Mouse (Mus musculus): ENCODE measurements around the gene Trim25. TPM values are rescaled to one million over a fixed set of nuclear protein-coding genes. Genes with fewer than 3 reads are reported as not detected.

The Trim25 gene
- polyA plus RNA-seq, 1 experiment from 2014 or later, result 23.5 TPM

DNA sequence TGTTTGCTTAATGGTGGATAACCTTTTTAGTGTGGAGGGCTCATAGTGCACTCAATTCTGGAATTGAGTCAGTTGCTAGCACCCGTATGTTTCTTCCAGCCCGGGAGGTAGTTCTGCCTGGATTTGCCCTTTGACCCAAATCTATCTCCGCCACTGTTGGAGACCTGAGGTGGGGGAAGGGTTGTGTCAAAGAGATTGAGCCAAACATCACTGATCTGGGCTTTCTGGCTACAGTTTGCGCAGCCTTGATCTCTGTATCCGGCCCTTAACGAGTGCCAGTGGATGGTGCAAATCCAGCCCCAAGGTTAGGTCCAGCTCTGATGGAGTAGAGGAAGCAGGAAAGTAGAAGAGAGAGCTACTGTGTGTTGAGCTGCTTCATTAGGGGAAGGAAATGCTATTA is 3.9 kb downstream of the Trim25 start:
- H3K9ac ChIP-seq (replicated peaks; ENCODE audit: low read depth), result no peak overlapping the region
- peak overlapping the region; percentile 23 for H3K4me3 ChIP-seq (ENCODE audit: low read depth, low read length)
- 17% methylated on average over 6 of the region's 6 CpGs for WGBS
- no peaks in the 10 kb centered on the region for H3K9me3 ChIP-seq (ENCODE audit: low read length)
- H3K4me2 ChIP-seq (replicated peaks; ENCODE audit: low read depth, low read length), result peak overlapping the region; percentile 87
- 0 out of 2 replicates have a peak, but pooled peaks cover 13% of the 10 kb centered on the region for H3K36me3 ChIP-seq (ENCODE audit: insufficient read depth, low read length)
- peak overlapping the region; percentile 43 for H3K27ac ChIP-seq (ENCODE audit: low read length)
- ATAC-seq, result no peak
- DNase-seq (ENCODE audit: low spot score), result no peak
- H3K4me1 ChIP-seq (ENCODE audit: insufficient read depth, low read depth, low read length), result peaks cover 16% of the 10 kb centered on the region; the same call in 1 of the 2 replicates
- H3K27me3 ChIP-seq (replicated peaks; ENCODE audit: insufficient read depth, low read length), result no peaks in the 10 kb centered on the region
- TF ChIP-seq EP300 (IDR thresholded peaks at IDR 0.05) (no peak), CTCF (IDR thresholded peaks at IDR 0.05) (no peak)

DNA sequence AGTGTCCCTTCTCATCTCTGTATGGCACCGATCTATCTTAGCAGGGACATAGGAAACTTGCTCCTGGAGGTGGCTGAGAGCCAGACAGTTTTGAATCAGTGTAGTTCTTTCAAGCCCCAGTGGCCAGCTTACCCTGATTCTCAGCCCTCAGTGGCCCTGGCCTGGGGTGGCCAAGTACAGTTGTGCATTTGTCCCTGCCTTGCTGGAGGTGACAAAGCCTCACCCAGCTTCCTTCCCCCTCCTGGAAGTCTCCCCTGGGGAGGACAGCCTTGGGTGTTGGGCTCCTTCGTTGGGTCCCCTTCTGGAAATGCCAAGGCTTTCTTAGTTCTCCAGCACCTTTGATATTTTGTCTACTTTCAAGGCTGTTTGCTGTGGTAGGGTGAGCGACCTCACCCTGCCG is 4.5 kb downstream of the Trim25 start:
- H3K27ac ChIP-seq (ENCODE audit: low read length), result no peak overlapping the region

DNA sequence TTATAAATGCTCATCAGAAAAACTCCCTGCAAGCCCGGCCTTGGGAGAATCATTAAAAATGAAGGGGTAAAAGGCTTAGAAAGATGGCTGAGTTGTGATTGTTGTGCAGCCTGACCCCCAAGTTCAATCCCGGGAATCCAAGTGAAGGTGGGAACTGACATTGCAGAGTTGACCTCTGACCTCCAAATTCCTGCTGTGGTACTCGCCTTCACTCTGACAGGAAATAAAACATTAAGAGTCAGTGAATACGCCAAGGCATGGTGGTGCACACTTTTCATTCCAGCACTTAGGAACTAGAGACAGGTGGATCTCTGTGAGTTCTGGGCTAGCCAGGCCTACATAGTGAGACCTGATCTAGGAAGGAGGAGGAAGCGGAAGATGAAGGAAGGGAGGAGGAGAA is 6.3 kb downstream of the Trim25 start:
- DNase-seq (ENCODE audit: low spot score), result no peak
- Histone ChIP-seq H3K9me3 (ENCODE audit: low read length) (no peaks in the 10 kb centered on the region), H3K9ac (replicated peaks; ENCODE audit: low read depth) (no peak overlapping the region), H3K27ac (ENCODE audit: low read length) (no peak overlapping the region), H3K36me3 (ENCODE audit: insufficient read depth, low read length) (peaks cover 27% of the 10 kb centered on the region; the same call in 1 of the 2 replicates), H3K4me1 (ENCODE audit: insufficient read depth, low read depth, low read length) (peaks cover 14% of the 10 kb centered on the region; the same call in 1 of the 2 replicates), H3K4me2 (replicated peaks; ENCODE audit: low read depth, low read length) (no peak overlapping the region), H3K4me3 (ENCODE audit: low read depth, low read length) (no peak overlapping the region), H3K27me3 (replicated peaks; ENCODE audit: insufficient read depth, low read length) (no peaks in the 10 kb centered on the region)
- no peak for TF ChIP-seq CTCF (IDR thresholded peaks at IDR 0.05)
- TF ChIP-seq EP300 (IDR thresholded peaks at IDR 0.05), result no peak
- 55% methylated on average over 5 of the region's 5 CpGs for WGBS
- ATAC-seq, result no peak

More for the DNA sequence above, 4.5 kb downstream of the Trim25 start:
- H3K4me3 ChIP-seq (ENCODE audit: low read depth, low read length), result no peak overlapping the region
- WGBS, result 40% methylated on average over 4 of the region's 4 CpGs
- no peak for ATAC-seq
- no peak for DNase-seq (ENCODE audit: low spot score)
- 0 out of 2 replicates have a peak, but pooled peaks cover 16% of the 10 kb centered on the region for H3K36me3 ChIP-seq (ENCODE audit: insufficient read depth, low read length)
- peaks cover 16% of the 10 kb centered on the region; the same call in 1 of the 2 replicates for H3K4me1 ChIP-seq (ENCODE audit: insufficient read depth, low read depth, low read length)
- no peaks in the 10 kb centered on the region for H3K9me3 ChIP-seq (ENCODE audit: low read length)
- TF ChIP-seq EP300 (IDR thresholded peaks at IDR 0.05) (no peak), CTCF (IDR thresholded peaks at IDR 0.05) (no peak)
- peak overlapping the region; percentile 87 for H3K4me2 ChIP-seq (replicated peaks; ENCODE audit: low read depth, low read length)
- H3K9ac ChIP-seq (replicated peaks; ENCODE audit: low read depth), result no peak overlapping the region
- no peaks in the 10 kb centered on the region for H3K27me3 ChIP-seq (replicated peaks; ENCODE audit: insufficient read depth, low read length)

DNA sequence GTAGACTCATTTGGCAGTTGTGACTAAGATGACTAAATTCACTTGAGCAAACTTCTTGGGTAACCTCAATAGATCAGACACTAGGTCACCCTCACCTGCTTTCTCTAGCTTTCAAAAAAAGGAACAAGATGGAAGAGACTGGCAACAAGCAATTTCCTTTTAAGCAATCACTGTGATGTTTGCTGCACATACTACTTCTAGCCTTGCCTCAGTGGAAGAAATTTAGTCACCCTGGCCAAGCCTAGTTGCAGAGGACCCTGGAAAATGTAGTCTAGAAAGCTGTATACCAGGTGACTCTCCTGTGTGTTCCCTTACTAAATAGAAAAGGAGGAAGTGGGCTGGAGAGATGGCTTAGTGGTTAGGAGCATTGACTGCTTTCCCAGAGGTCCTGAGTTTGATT is 7.2 kb downstream of the Trim25 start:
- Histone ChIP-seq H3K27ac (ENCODE audit: low read length) (no peak overlapping the region), H3K36me3 (ENCODE audit: insufficient read depth, low read length) (peaks cover 35% of the 10 kb centered on the region), H3K9me3 (ENCODE audit: low read length) (no peaks in the 10 kb centered on the region), H3K4me1 (ENCODE audit: insufficient read depth, low read depth, low read length) (peaks cover 11% of the 10 kb centered on the region; the same call in 1 of the 2 replicates), H3K27me3 (replicated peaks; ENCODE audit: insufficient read depth, low read length) (no peaks in the 10 kb centered on the region), H3K4me3 (ENCODE audit: low read depth, low read length) (no peak overlapping the region), H3K4me2 (replicated peaks; ENCODE audit: low read depth, low read length) (no peak overlapping the region), H3K9ac (replicated peaks; ENCODE audit: low read depth) (no peak overlapping the region)
- ATAC-seq (no peak), DNase-seq (ENCODE audit: low spot score) (no peak)
- TF ChIP-seq CTCF (IDR thresholded peaks at IDR 0.05) (no peak), EP300 (IDR thresholded peaks at IDR 0.05) (no peak)

DNA sequence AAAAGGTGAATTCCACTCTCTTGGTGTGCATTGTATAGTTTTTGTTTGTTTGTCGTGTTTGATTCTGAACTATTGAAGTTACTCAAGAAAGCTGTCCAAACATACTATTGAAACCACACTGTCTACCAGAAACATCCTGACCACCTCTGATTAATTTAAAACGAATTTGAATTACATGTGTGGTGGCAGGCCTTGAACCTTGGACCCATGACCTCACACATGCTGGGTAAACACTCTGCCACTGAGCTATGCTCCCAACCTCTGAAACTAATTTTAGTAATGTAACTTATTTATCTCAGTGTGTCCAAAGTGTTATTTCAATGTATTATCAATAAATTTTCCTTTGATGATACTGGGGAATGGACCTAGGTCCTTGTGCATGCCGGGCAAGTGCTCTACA is 8.4 kb downstream of the Trim25 start:
- WGBS, result 86% methylated on average over 3 of the region's 3 CpGs
- Histone ChIP-seq H3K9ac (replicated peaks; ENCODE audit: low read depth) (no peak overlapping the region), H3K4me1 (ENCODE audit: insufficient read depth, low read depth, low read length) (peaks cover 7% of the 10 kb centered on the region; the same call in 1 of the 2 replicates), H3K4me3 (ENCODE audit: low read depth, low read length) (no peak overlapping the region), H3K4me2 (replicated peaks; ENCODE audit: low read depth, low read length) (no peak overlapping the region), H3K27ac (ENCODE audit: low read length) (no peak overlapping the region), H3K27me3 (replicated peaks; ENCODE audit: insufficient read depth, low read length) (no peaks in the 10 kb centered on the region), H3K9me3 (ENCODE audit: low read length) (no peaks in the 10 kb centered on the region), H3K36me3 (ENCODE audit: insufficient read depth, low read length) (peaks cover 46% of the 10 kb centered on the region)
- ATAC-seq (no peak), DNase-seq (ENCODE audit: low spot score) (no peak)
- TF ChIP-seq CTCF (IDR thresholded peaks at IDR 0.05) (no peak), EP300 (IDR thresholded peaks at IDR 0.05) (no peak)

DNA sequence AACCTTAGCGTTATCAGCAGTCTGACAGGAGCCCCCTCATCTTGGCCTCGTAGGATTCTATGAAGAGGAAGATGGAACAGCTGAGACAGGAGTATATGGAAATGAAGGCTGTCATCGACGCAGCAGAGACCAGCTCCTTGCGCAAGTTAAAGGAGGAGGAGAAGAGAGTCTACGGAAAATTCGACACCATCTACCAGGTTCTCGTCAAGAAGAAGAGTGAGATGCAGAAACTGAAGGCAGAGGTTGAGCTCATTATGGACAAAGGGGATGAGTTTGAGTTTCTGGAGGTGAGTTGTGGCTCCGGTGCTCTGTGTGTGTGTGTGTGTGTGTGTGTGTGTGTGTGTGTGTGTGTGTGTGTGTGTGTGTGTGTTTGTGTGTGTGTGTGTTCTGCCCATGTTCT is 9.9 kb downstream of the Trim25 start:
- Histone ChIP-seq H3K4me3 (ENCODE audit: low read depth, low read length) (no peak overlapping the region), H3K9me3 (ENCODE audit: low read length) (no peaks in the 10 kb centered on the region), H3K4me1 (ENCODE audit: insufficient read depth, low read depth, low read length) (no peaks in the 10 kb centered on the region; the same call in 1 of the 2 replicates), H3K27ac (ENCODE audit: low read length) (no peak overlapping the region), H3K4me2 (replicated peaks; ENCODE audit: low read depth, low read length) (no peak overlapping the region), H3K9ac (replicated peaks; ENCODE audit: low read depth) (no peak overlapping the region), H3K27me3 (replicated peaks; ENCODE audit: insufficient read depth, low read length) (no peaks in the 10 kb centered on the region), H3K36me3 (ENCODE audit: insufficient read depth, low read length) (peaks cover 61% of the 10 kb centered on the region)
- ATAC-seq, result no peak
- TF ChIP-seq CTCF (IDR thresholded peaks at IDR 0.05) (no peak), EP300 (IDR thresholded peaks at IDR 0.05) (no peak)
- no peak for DNase-seq (ENCODE audit: low spot score)
- 74% methylated on average over 8 of the region's 9 CpGs for WGBS

DNA sequence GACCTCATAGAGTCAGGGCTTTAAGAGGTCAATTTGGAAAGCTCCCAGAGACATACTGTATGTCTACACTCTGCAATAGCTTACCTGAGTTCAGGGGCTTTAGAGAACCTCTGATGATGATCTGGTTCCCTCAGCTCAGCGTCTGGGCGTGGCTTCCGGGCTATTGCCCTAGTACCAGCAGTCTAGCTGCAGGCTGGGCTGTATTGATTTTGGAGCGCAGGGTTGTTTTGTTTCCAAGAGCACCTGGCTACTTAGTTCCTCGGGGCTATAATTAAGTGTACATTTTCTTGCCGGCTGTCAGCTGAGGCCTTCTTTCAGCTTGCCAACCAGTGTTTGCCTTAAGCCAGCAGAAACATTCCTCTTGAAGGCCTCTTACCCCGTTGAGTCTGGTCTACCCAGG is 10.3 kb downstream of the Trim25 start:
- TF ChIP-seq CTCF (IDR thresholded peaks at IDR 0.05), result no peak
- no peak for TF ChIP-seq EP300 (IDR thresholded peaks at IDR 0.05)
- 64% methylated on average over 7 of the region's 7 CpGs for WGBS
- no peak for DNase-seq (ENCODE audit: low spot score)

More for the DNA sequence above, 10.3 kb downstream of the Trim25 start:
- H3K27ac ChIP-seq (ENCODE audit: low read length), result no peak overlapping the region
- H3K9me3 ChIP-seq (ENCODE audit: low read length), result no peaks in the 10 kb centered on the region
- H3K4me3 ChIP-seq (ENCODE audit: low read depth, low read length), result no peak overlapping the region
- ATAC-seq, result peak; percentile 17; the same call in 1 of the 2 replicates
- no peak overlapping the region for H3K9ac ChIP-seq (replicated peaks; ENCODE audit: low read depth)
- H3K4me2 ChIP-seq (replicated peaks; ENCODE audit: low read depth, low read length), result no peak overlapping the region
- H3K36me3 ChIP-seq (ENCODE audit: insufficient read depth, low read length), result peaks cover 62% of the 10 kb centered on the region
- no peaks in the 10 kb centered on the region for H3K4me1 ChIP-seq (ENCODE audit: insufficient read depth, low read depth, low read length)
- H3K27me3 ChIP-seq (replicated peaks; ENCODE audit: insufficient read depth, low read length), result no peaks in the 10 kb centered on the region

Measured in lung, postnatal 0 days (tissue).